Mouse (Mus musculus) MEL (cell line): ENCODE measurements at regions not wholly inside any gene's neighbourhood (a gene's known extent, or its start where the extent isn't known, plus 50 kb on each side); places are given as distances from the start of the nearest gene placed in this dataset.

Experiments used
- MAFK ChIP-seq: IDR thresholded peaks from 2 replicates; pipeline ENCODE4 v1.6.1; 2011; ENCODE audit warnings: low read depth, mild to moderate bottlenecking, low read length, improper control_type of control experiment, borderline replicate concordance
- ZC3H11A ChIP-seq: IDR thresholded peaks from 2 replicates; pipeline ENCODE4 v1.6.1; 2012; ENCODE audit warnings: low read depth, mild to moderate bottlenecking, inconsistent platforms, low read length, improper control_type of control experiment

DNA sequence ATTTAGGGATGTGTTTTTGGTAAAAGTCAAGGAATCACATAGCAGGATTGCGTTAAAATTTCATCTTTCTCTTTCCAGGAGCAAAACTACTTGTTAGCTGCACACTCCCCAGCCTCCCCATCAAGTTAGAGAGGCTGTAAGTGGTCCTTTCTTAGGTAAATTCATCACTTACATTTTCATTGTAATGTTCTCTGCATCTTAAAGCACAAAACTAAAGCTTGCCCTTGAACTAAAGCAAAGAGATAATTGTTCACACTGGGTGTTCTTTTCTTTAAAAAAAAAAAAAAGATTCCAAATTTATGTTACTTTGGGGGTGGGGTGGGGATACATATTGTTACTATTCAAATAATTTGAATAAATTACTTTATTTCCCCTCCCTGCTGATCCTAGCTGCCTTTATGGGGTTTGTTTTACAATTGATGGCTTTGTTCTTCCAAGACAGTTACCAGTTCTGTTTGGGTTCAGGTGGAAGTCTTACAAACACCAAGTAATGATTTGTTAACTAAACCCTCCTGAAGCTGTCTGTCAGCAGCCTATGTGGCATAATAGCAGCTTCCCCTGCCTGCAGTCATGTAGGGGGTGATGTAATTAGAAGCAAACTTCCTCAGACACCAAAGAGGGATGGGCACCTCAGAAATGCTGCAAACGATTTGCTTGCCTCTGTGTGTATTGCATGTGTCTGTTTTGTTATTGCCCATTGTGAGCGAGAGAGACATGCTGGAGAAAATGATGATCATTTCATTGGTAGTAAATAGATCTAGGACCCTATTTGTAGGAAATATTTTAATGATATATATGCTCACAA, 141.0 kb upstream of the Gm765 start:
- TF ChIP-seq MAFK = no peak
- TF ChIP-seq ZC3H11A = no peak
